Mouse (Mus musculus) C2C12 (cell line): ENCODE measurements around the gene Zfp784. TPM values are rescaled to one million over a fixed set of nuclear protein-coding genes. Genes with fewer than 3 reads are reported as not detected.

ENCODE experiments used
- H3K27me3 ChIP-seq: one replicate; pipeline ENCODE4 v1.6.1; 2011; ENCODE audit not compliant: control insufficient read depth, insufficient read depth, insufficient read length
- H3K36me3 ChIP-seq: one replicate; pipeline ENCODE4 v1.6.1; 2011; ENCODE audit not compliant: control insufficient read depth, insufficient read depth
- H3K4me3 ChIP-seq: one replicate; pipeline ENCODE4 v1.5.1; 2011; ENCODE audit warnings: mild to moderate bottlenecking, control low read depth; ENCODE audit not compliant: poor library complexity, insufficient read depth, severe bottlenecking
- H3K79me2 ChIP-seq: one replicate; pipeline ENCODE4 v1.6.1; 2011; ENCODE audit not compliant: control insufficient read depth, insufficient read depth
- H3K79me3 ChIP-seq: one replicate; pipeline ENCODE4 v1.6.1; 2011; ENCODE audit warnings: low read depth, control low read depth
- H3ac ChIP-seq: one replicate; pipeline ENCODE3; 2011; ENCODE audit warnings: low read depth; ENCODE audit not compliant: control insufficient read depth, insufficient read length
- CEBPB ChIP-seq: IDR thresholded peaks from one replicate; pipeline ENCODE4 v1.6.1; 2011; ENCODE audit warnings: low read depth, mild to moderate bottlenecking, control low read depth, moderate library complexity
- CTCF ChIP-seq: IDR thresholded peaks from one replicate; pipeline ENCODE4 v1.5.1; 2011; ENCODE audit not compliant: control insufficient read depth, insufficient read depth, insufficient read length
- FOSL1 ChIP-seq: IDR thresholded peaks from one replicate; pipeline ENCODE4 v1.8.0; 2011; ENCODE audit warnings: mild to moderate bottlenecking, low read length; ENCODE audit not compliant: poor library complexity, insufficient read depth, severe bottlenecking
- MAX ChIP-seq: IDR thresholded peaks from one replicate; pipeline ENCODE4 v1.6.1; 2011; ENCODE audit warnings: mild to moderate bottlenecking, control low read depth
- MYOD1 ChIP-seq: IDR thresholded peaks from one replicate; pipeline ENCODE4 v1.6.1; 2011; ENCODE audit warnings: low read depth; ENCODE audit not compliant: control insufficient read depth, insufficient read length
- MYOG ChIP-seq: IDR thresholded peaks from one replicate; pipeline ENCODE4 v1.6.1; 2011; ENCODE audit not compliant: control insufficient read depth, insufficient read length; ENCODE audit errors: extremely low read depth
- USF1 ChIP-seq: IDR thresholded peaks from one replicate; pipeline ENCODE4 v1.6.1; 2011; ENCODE audit warnings: low read depth, mild to moderate bottlenecking, control low read depth, moderate library complexity
- polyA plus RNA-seq: library from polyadenylated mRNA; unstranded; fragments of >200 nt; fragmentation: generic; extraction: Trizol; gene quantifications from one replicate; pipeline ENCODE4 v1.2.1, GENCODE M21; 2012; ENCODE audit warnings: missing spikeins

Gene Zfp784
- polyA plus RNA-seq, 1 experiment = 1.5 TPM

DNA sequence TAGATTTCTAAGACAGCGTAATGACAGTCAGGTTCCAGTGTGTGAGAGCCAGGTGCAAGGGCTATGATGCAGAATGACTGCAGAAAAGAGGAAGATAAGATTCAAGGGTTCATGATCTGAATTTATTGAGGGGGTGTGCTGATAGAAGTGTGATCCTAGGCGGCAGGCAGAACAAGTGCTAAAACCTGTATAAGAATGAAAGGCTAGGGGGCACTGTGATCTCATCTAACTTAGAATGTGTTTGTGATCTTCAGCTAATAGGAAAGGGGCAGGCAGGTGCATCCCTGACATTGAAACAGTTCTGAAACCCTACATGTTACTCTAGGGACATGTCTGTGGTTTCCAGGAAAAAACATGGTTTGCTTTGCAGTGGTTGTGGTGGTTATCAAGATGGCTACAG lies 7.9 kb upstream of the Zfp784 start:
- Histone ChIP-seq H3K36me3 (no peaks in the 10 kb centered on the region), H3K27me3 (no peaks in the 10 kb centered on the region)
- no peak for TF ChIP-seq MAX
- no peak for TF ChIP-seq USF1
- TF ChIP-seq MYOG = no peak
- no peak for TF ChIP-seq MYOD1
- TF ChIP-seq FOSL1 = no peak

DNA sequence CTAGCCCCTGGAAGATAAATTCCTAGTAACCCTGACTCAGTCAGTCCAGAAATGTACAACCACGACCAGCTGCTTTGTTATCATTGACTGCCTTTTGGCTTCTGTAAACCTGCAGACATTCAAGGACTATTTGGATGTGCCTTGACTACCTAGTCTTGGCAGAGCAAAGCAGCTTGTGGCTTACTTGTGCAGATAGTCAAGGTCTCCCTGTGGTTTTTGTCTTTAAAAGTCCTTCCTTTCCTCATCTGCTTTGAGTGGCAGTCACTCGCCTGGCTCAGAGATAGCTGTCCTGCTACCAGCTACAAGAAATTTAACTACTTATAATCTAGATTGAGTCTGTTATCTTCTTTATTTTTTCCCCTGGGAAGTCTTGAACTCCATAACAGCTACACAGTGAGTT lies 6.7 kb upstream of the Zfp784 start:
- Histone ChIP-seq H3K4me3 (no peak overlapping the region), H3K79me3 (no peaks in the 10 kb centered on the region), H3K27me3 (no peaks in the 10 kb centered on the region), H3K36me3 (no peaks in the 10 kb centered on the region), H3ac (no peak overlapping the region), H3K79me2 (no peaks in the 10 kb centered on the region)
- TF ChIP-seq MAX (no peak), FOSL1 (no peak), CTCF (no peak), CEBPB (no peak), USF1 (no peak), MYOD1 (no peak), MYOG (no peak)

More for the DNA sequence above, 7.9 kb upstream of the Zfp784 start:
- no peaks in the 10 kb centered on the region for H3K79me2 ChIP-seq
- no peak overlapping the region for H3ac ChIP-seq
- H3K4me3 ChIP-seq = no peak overlapping the region
- no peaks in the 10 kb centered on the region for H3K79me3 ChIP-seq

DNA sequence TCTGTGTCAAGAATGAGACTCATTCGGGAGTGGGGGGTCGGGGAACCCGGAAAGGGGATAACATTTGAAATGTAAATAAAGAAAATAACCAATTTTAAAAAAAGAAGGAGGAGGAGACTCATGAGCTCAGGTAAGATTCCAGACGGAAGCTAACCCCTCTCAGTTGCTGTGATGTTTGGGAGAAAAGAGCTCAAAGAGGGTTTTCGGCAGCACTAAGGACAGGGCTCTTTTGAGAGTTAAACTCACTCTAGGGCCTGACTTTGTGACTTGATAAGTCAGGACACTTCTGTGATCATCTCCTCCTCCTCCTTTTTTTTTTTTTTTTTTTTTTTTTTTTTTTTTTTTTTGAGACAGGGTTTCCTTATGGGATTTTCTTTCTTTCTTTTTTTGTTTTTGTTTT lies 694 bp upstream of the Zfp784 start:
- Histone ChIP-seq H3K79me2 (no peaks in the 10 kb centered on the region), H3K79me3 (peaks cover 1% of the 10 kb centered on the region)

DNA sequence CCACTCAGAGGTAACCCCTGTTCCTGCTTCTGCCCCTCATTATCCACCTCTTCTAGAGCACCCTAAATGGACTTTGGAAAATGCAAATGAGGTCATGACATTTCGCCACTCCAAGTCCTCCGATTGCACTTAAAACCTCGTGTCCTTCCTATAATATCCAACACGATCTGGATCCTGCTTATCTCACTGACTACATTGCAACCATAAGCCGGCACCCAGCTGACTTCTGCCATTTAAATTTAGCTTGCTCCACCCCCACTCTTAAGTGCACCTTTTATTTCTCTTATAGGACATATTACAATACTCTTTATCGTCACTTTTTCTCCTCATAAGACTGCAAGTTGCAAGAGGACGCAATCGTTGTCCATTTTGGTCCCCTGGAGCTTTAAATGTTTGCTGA lies 779 bp downstream of the Zfp784 start:
- Histone ChIP-seq H3K36me3 (peaks cover 11% of the 10 kb centered on the region), H3K79me3 (peaks cover 1% of the 10 kb centered on the region), H3K27me3 (no peaks in the 10 kb centered on the region), H3ac (no peak overlapping the region), H3K4me3 (no peak overlapping the region), H3K79me2 (no peaks in the 10 kb centered on the region)
- TF ChIP-seq CEBPB (no peak), CTCF (no peak), MYOG (no peak), MAX (no peak), USF1 (no peak), FOSL1 (no peak), MYOD1 (no peak)

More for the DNA sequence above, 694 bp upstream of the Zfp784 start:
- TF ChIP-seq USF1 (no peak), CEBPB (no peak), CTCF (no peak), MAX (no peak), FOSL1 (no peak), MYOD1 (no peak), MYOG (no peak)
- H3ac ChIP-seq = no peak overlapping the region
- no peaks in the 10 kb centered on the region for H3K27me3 ChIP-seq
- H3K36me3 ChIP-seq = no peaks in the 10 kb centered on the region
- H3K4me3 ChIP-seq = peak overlapping the region; percentile 39

DNA sequence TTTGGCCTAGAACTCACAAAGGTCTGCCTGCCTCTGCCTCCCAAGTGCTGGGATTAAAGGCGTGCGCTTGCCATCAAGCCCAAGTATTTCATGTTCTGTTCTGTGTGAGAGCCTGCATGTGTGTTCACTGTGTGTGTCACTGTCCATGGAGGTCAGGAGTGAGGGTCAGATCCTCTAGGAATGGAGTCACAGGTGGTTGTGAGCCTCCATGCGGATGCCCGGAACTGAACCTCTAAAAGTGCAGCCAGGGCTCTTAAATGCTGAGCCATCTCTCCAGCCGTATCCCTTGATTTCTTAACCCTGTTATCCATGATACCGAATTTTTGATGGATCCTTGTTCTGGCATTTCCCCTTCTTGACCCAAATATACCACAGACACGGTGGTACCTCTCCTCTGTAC lies 1.2 kb downstream of the Zfp784 start:
- Histone ChIP-seq H3K4me3 (no peak overlapping the region), H3K79me2 (no peaks in the 10 kb centered on the region), H3ac (no peak overlapping the region), H3K79me3 (peaks cover 1% of the 10 kb centered on the region), H3K27me3 (no peaks in the 10 kb centered on the region), H3K36me3 (peaks cover 15% of the 10 kb centered on the region)
- TF ChIP-seq MAX (no peak), FOSL1 (no peak), MYOD1 (no peak), CTCF (no peak), USF1 (no peak), CEBPB (no peak), MYOG (no peak)

DNA sequence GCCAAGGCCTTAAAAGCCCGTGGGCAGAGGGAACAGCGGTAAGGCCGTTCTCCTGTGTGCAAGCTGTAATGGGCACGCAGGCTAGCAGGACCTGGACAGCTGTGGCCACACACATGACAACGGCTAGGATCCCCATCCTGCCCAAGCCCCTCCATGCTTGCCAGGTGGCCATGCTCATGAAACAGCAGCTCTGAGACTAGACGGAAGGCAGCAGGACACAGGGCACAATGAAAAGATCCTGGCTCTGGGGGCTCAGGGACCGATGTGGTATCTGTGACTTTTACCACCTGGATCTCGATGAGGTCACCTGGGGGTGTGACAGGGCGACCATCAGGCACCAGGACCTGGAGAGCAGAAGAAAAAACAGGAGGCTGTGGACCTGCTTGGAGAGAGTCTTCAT lies 2.1 kb downstream of the Zfp784 start:
- no peak overlapping the region for H3ac ChIP-seq
- TF ChIP-seq FOSL1 (no peak), CEBPB (no peak), CTCF (no peak), MAX (no peak), MYOD1 (no peak), MYOG (no peak), USF1 (no peak)
- H3K27me3 ChIP-seq = no peaks in the 10 kb centered on the region
- no peak overlapping the region for H3K4me3 ChIP-seq
- peaks cover 1% of the 10 kb centered on the region for H3K79me3 ChIP-seq
- H3K79me2 ChIP-seq = no peaks in the 10 kb centered on the region
- peaks cover 24% of the 10 kb centered on the region for H3K36me3 ChIP-seq
